In genomic region chr12:52771931-52772330, GRCm38 (mm10) we compare ENCODE assay signal across 19 mouse cellular contexts.
A peak's percentile ranks its signal among the peaks of the same experiment; 100 is the strongest.
DNase-seq lines count a peak whose midpoint lies in the region; ATAC-seq and TF ChIP-seq lines count a peak whose summit lies in the region.
"Had no signal": no experiment of that assay in that cellular context is flagged by ENCODE, and none has a peak within 500 bp of the region (broad histone marks: within the 10 kb centered on the region; RNA-seq: fewer than 3 reads in every experiment).

No protein-coding gene starts in this region.

- H3K9me3 ChIP-seq in forebrain, embryonic 14.5 days (replicated peaks; ENCODE audit: control insufficient read depth, low read length): no peaks in the 10 kb centered on the region
- H3K9me3 ChIP-seq in forebrain, embryonic 10.5 days: no peaks in the 10 kb centered on the region
- no peaks in the 10 kb centered on the region for H3K9me3 ChIP-seq in hindbrain, embryonic 11.5 days (ENCODE audit: control insufficient read depth, low read length)
- H3K9me3 ChIP-seq in intestine, embryonic 16.5 days (ENCODE audit: control insufficient read depth, low read length): no peaks in the 10 kb centered on the region
- H3K9me3 ChIP-seq in liver, postnatal 0 days (ENCODE audit: low read length): no peaks in the 10 kb centered on the region
- H3K9me3 ChIP-seq: heart, embryonic 12.5 days; limb, embryonic 12.5 days; liver, embryonic 13.5 days; neural tube, embryonic 12.5 days had no signal

- no peak overlapping the region for H3K4me3 ChIP-seq in forebrain, embryonic 14.5 days (ENCODE audit: low read depth, low read length)
- no peak overlapping the region for H3K4me3 ChIP-seq in forebrain, embryonic 10.5 days
- H3K4me3 ChIP-seq in hindbrain, embryonic 11.5 days (ENCODE audit: low read depth, low read length): no peak overlapping the region
- no peak overlapping the region for H3K4me3 ChIP-seq in intestine, embryonic 16.5 days (ENCODE audit: low read length)
- no peak overlapping the region for H3K4me3 ChIP-seq in liver, postnatal 0 days (ENCODE audit: low read depth, low read length)
- H3K4me3 ChIP-seq: heart, embryonic 12.5 days; limb, embryonic 12.5 days; liver, embryonic 13.5 days; neural tube, embryonic 12.5 days had no signal

- peaks cover 33% of the 10 kb centered on the region for H3K4me1 ChIP-seq in forebrain, embryonic 14.5 days (ENCODE audit: control insufficient read depth, insufficient read depth, low read length)
- H3K4me1 ChIP-seq in forebrain, embryonic 10.5 days: peaks cover 46% of the 10 kb centered on the region
- H3K4me1 ChIP-seq in hindbrain, embryonic 11.5 days (replicated peaks; ENCODE audit: control insufficient read depth, insufficient read depth, low read length): peaks cover 12% of the 10 kb centered on the region
- H3K4me1 ChIP-seq in intestine, embryonic 16.5 days (ENCODE audit: control insufficient read depth, insufficient read depth, low read length): peaks cover 7% of the 10 kb centered on the region
- H3K4me1 ChIP-seq in liver, postnatal 0 days (ENCODE audit: insufficient read depth): no peaks in the 10 kb centered on the region
- H3K4me1 ChIP-seq: liver, embryonic 13.5 days had no signal

- no peak overlapping the region for H3K4me2 ChIP-seq in forebrain, embryonic 14.5 days (ENCODE audit: low read length)
- no peak overlapping the region for H3K4me2 ChIP-seq in hindbrain, embryonic 11.5 days (replicated peaks; ENCODE audit: low read depth, low read length)
- H3K4me2 ChIP-seq in intestine, embryonic 16.5 days (ENCODE audit: low read depth, low read length): no peak overlapping the region
- H3K4me2 ChIP-seq in liver, postnatal 0 days (ENCODE audit: low read depth, low read length): no peak overlapping the region
- H3K4me2 ChIP-seq: heart, embryonic 12.5 days; limb, embryonic 12.5 days; liver, embryonic 13.5 days had no signal

- no peak overlapping the region for H3K27ac ChIP-seq in forebrain, embryonic 14.5 days (ENCODE audit: low read depth, low read length)
- no peak overlapping the region for H3K27ac ChIP-seq in forebrain, embryonic 10.5 days
- peak overlapping the region; percentile 63 for H3K27ac ChIP-seq in hindbrain, embryonic 11.5 days (ENCODE audit: low read depth, low read length)
- peak overlapping the region; percentile 29 for H3K27ac ChIP-seq in intestine, embryonic 16.5 days (ENCODE audit: low read length)
- H3K27ac ChIP-seq in liver, postnatal 0 days (ENCODE audit: low read depth): no peak overlapping the region
- H3K27ac ChIP-seq: liver, embryonic 13.5 days; neural tube, embryonic 12.5 days had no signal

- WGBS in forebrain, embryonic 14.5 days: 47% methylated on average over 7 of the region's 7 CpGs
- 76% methylated on average over 7 of the region's 7 CpGs for WGBS in forebrain, embryonic 10.5 days
- 62% methylated on average over 7 of the region's 7 CpGs for WGBS in hindbrain, embryonic 11.5 days
- 51% methylated on average over 7 of the region's 7 CpGs for WGBS in intestine, embryonic 16.5 days
- WGBS in liver, postnatal 0 days (ENCODE audit: insufficient replicate concordance): 74% methylated on average over 7 of the region's 7 CpGs

- ATAC-seq in forebrain, embryonic 14.5 days: peak; percentile 30
- no peak for ATAC-seq in hindbrain, embryonic 11.5 days (ENCODE audit: low FRiP score)
- no peak; the same call in 1 of the 2 replicates for ATAC-seq in intestine, embryonic 16.5 days
- ATAC-seq in liver, postnatal 0 days: no peak

- TF ChIP-seq CTCF in brain, embryonic 14.5 days (IDR thresholded peaks at IDR 0.05; ENCODE audit: borderline replicate concordance, extremely low read depth, insufficient read depth, insufficient read length): no peak
- no peak for TF ChIP-seq CTCF in liver, postnatal 0 days (IDR thresholded peaks at IDR 0.05; ENCODE audit: low read depth)

- H3K27me3 ChIP-seq in forebrain, embryonic 14.5 days (replicated peaks; ENCODE audit: control insufficient read depth, insufficient read depth, low read length): no peaks in the 10 kb centered on the region
- no peaks in the 10 kb centered on the region for H3K27me3 ChIP-seq in forebrain, embryonic 10.5 days (ENCODE audit: poor library complexity, severe bottlenecking)
- H3K27me3 ChIP-seq in hindbrain, embryonic 11.5 days (ENCODE audit: control insufficient read depth, insufficient read depth, low read length): no peaks in the 10 kb centered on the region
- H3K27me3 ChIP-seq in intestine, embryonic 16.5 days (replicated peaks; ENCODE audit: control insufficient read depth, insufficient read depth, low read length): no peaks in the 10 kb centered on the region
- no peaks in the 10 kb centered on the region for H3K27me3 ChIP-seq in liver, postnatal 0 days (ENCODE audit: insufficient read depth, low read length)
- H3K27me3 ChIP-seq: heart, embryonic 12.5 days; limb, embryonic 12.5 days; liver, embryonic 13.5 days; neural tube, embryonic 12.5 days had no signal

- TF ChIP-seq POLR2A in brain, embryonic 14.5 days (IDR thresholded peaks at IDR 0.05; ENCODE audit: borderline replicate concordance, extremely low read depth, insufficient read depth, insufficient read length, poor library complexity, severe bottlenecking): no peak

- no peak overlapping the region for H3K9ac ChIP-seq in forebrain, embryonic 14.5 days (ENCODE audit: low read length)
- H3K9ac ChIP-seq in hindbrain, embryonic 11.5 days (ENCODE audit: low read depth, low read length): no peak overlapping the region
- no peak overlapping the region for H3K9ac ChIP-seq in intestine, embryonic 16.5 days (ENCODE audit: low read depth, low read length)
- no peak overlapping the region for H3K9ac ChIP-seq in liver, postnatal 0 days (replicated peaks)
- H3K9ac ChIP-seq: heart, embryonic 12.5 days; limb, embryonic 12.5 days; liver, embryonic 13.5 days; neural tube, embryonic 12.5 days had no signal

- no peaks in the 10 kb centered on the region for H3K36me3 ChIP-seq in forebrain, embryonic 14.5 days (ENCODE audit: control insufficient read depth, insufficient read depth, low read length)
- H3K36me3 ChIP-seq in forebrain, embryonic 10.5 days (replicated peaks): no peaks in the 10 kb centered on the region
- H3K36me3 ChIP-seq in hindbrain, embryonic 11.5 days (ENCODE audit: control insufficient read depth, insufficient read depth, low read length): no peaks in the 10 kb centered on the region
- H3K36me3 ChIP-seq in intestine, embryonic 16.5 days (ENCODE audit: control insufficient read depth, insufficient read depth, low read length): no peaks in the 10 kb centered on the region
- no peaks in the 10 kb centered on the region for H3K36me3 ChIP-seq in liver, postnatal 0 days (replicated peaks; ENCODE audit: insufficient read depth, low read length)
- H3K36me3 ChIP-seq: heart, embryonic 12.5 days; limb, embryonic 12.5 days; liver, embryonic 13.5 days; neural tube, embryonic 12.5 days had no signal

- TF ChIP-seq EP300 in liver, postnatal 0 days (IDR thresholded peaks at IDR 0.05; ENCODE audit: low read depth): no peak

- peak; percentile 68 for DNase-seq in forebrain, embryonic 14.5 days (ENCODE audit: low spot score)
- DNase-seq in forebrain, embryonic 10.5 days (ENCODE audit: extremely low spot score, low spot score): no peak
- peak; percentile 73 for DNase-seq in brain, embryonic 14.5 days (ENCODE audit: low read depth)
- DNase-seq in hindbrain, embryonic 11.5 days (ENCODE audit: low spot score): no peak
- DNase-seq in urinary bladder, postnatal 25 days (ENCODE audit: low spot score): no peak
- DNase-seq in layer of hippocampus, postnatal 14 days (ENCODE audit: low spot score in 2 of 2): no peak
- no peak for DNase-seq in liver, postnatal 0 days
- DNase-seq: adrenal gland, adult 8-10 months; cerebellum, adult 11-12 months; gastrocnemius, postnatal 36 days; kidney, adult 18-20 months; kidney, postnatal 10 days; liver, embryonic 13.5 days; lung, postnatal 14 days; right cerebral cortex, postnatal 4 days had no signal

Comparison
In these comparisons a context has a peak if more than half of its experiments do, and no peak if none do; other contexts are left out.
1. DNase-seq: peak in forebrain, embryonic 14.5 days (single experiment) and brain, embryonic 14.5 days (single experiment); none in forebrain, embryonic 10.5 days (single experiment), hindbrain, embryonic 11.5 days (single experiment), urinary bladder, postnatal 25 days (single experiment), layer of hippocampus, postnatal 14 days (0 of 2) and liver, postnatal 0 days (single experiment).
2. H3K27ac ChIP-seq: peak in hindbrain, embryonic 11.5 days (single experiment) and intestine, embryonic 16.5 days (single experiment); none in forebrain, embryonic 14.5 days (single experiment), forebrain, embryonic 10.5 days (single experiment) and liver, postnatal 0 days (single experiment).